Mouse (Mus musculus): ENCODE measurements at regions not wholly inside any gene's neighbourhood (a gene's known extent, or its start where the extent isn't known, plus 50 kb on each side); places are given as distances from the start of the nearest gene placed in this dataset.

- no peak overlapping the region for H3K9ac ChIP-seq (replicated peaks; ENCODE audit: low read length)
- H3K9me3 ChIP-seq (ENCODE audit: low read length) = no peaks in the 10 kb centered on the region
- H3K4me2 ChIP-seq (replicated peaks; ENCODE audit: low read depth, low read length) = no peak overlapping the region
- no peak overlapping the region for H3K4me3 ChIP-seq (ENCODE audit: low read length)
- no peaks in the 10 kb centered on the region for H3K27me3 ChIP-seq (ENCODE audit: insufficient read depth, low read length)
- H3K4me1 ChIP-seq (ENCODE audit: insufficient read depth, low read length) = no peaks in the 10 kb centered on the region
- H3K36me3 ChIP-seq (ENCODE audit: insufficient read depth, low read length) = no peaks in the 10 kb centered on the region
- H3K27ac ChIP-seq (ENCODE audit: low read length) = no peak overlapping the region
- no peak for ATAC-seq (ENCODE audit: low FRiP score, low TSS enrichment)
- WGBS = 91% methylated on average over 3 of the region's 3 CpGs
These were observed 1083.9 kb downstream of the Adgrl3 start for GRCm38 (mm10) chr5:82103857-82104256.

GRCm38 (mm10) chr5:82125921-82126459 is 1106.1 kb downstream of the Adgrl3 start:
- Histone ChIP-seq H3K9me3 (ENCODE audit: low read length) (no peaks in the 10 kb centered on the region), H3K27ac (ENCODE audit: low read length) (no peak overlapping the region), H3K4me1 (ENCODE audit: insufficient read depth, low read length) (no peaks in the 10 kb centered on the region), H3K4me3 (ENCODE audit: low read length) (no peak overlapping the region), H3K36me3 (ENCODE audit: insufficient read depth, low read length) (no peaks in the 10 kb centered on the region), H3K9ac (replicated peaks; ENCODE audit: low read length) (no peak overlapping the region), H3K4me2 (replicated peaks; ENCODE audit: low read depth, low read length) (no peak overlapping the region), H3K27me3 (ENCODE audit: insufficient read depth, low read length) (no peaks in the 10 kb centered on the region)
- WGBS = 60% methylated on average over 2 of the region's 2 CpGs
- no peak for ATAC-seq (ENCODE audit: low FRiP score, low TSS enrichment)

GRCm38 (mm10) chr5:82142063-82142462 is 1122.1 kb downstream of the Adgrl3 start:
- H3K9me3 ChIP-seq (ENCODE audit: low read length) = no peaks in the 10 kb centered on the region
- no peak overlapping the region for H3K4me3 ChIP-seq (ENCODE audit: low read length)
- H3K27me3 ChIP-seq (ENCODE audit: insufficient read depth, low read length) = no peaks in the 10 kb centered on the region
- H3K36me3 ChIP-seq (ENCODE audit: insufficient read depth, low read length) = no peaks in the 10 kb centered on the region
- H3K9ac ChIP-seq (replicated peaks; ENCODE audit: low read length) = no peak overlapping the region
- no peaks in the 10 kb centered on the region for H3K4me1 ChIP-seq (ENCODE audit: insufficient read depth, low read length)
- ATAC-seq (ENCODE audit: low FRiP score, low TSS enrichment) = no peak
- 71% methylated on average over 1 of the region's 1 CpGs for WGBS
- no peak overlapping the region for H3K27ac ChIP-seq (ENCODE audit: low read length)
- no peak overlapping the region for H3K4me2 ChIP-seq (replicated peaks; ENCODE audit: low read depth, low read length)

Measured in kidney, embryonic 16.5 days (tissue).